Mouse (Mus musculus): ENCODE data around the gene Dnaja4.

The Dnaja4 gene

GRCm38 (mm10) chr9:54759592-54759991 is 60.9 kb downstream of the Dnaja4 start:
- DNase-seq = no peak

- no peak for DNase-seq
These were observed 65.4 kb downstream of the Dnaja4 start for GRCm38 (mm10) chr9:54764091-54764490.

DNA sequence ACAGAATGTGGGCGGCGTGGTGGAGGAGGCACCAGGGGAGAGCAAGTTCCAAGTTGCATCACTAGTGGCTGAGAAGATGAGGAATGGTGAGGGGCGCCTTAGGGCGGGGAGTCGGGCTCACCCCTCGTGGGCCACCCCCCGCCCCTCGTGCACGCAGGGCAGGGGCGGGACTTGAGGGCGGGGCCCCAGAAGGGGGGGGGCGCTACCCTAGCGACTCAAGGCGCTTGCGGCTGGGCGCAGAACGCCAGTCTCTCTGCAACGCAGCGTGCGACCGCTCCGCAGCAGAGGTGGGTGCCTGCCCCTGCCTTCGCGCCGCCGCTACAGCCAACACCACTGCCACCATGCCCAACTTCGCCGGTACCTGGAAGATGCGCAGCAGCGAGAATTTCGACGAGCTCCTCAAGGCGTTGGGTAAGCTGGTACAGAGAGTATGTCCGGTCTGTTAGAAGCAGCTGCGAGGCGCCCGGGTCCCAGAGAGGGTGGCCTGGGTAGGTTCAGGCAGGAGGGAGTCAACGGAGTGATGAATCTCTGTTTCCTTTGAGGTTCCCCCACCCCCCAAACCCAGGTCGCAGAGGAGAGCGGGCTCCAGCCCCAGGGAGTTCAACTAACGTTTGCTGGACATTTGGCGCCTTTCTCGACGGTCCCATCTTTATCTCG is 66.0 kb downstream of the Dnaja4 start, which contains the start of gene Crabp1:
Gene Crabp1 (plus strand): TSS at position 188 of the 657 bp plus-strand sequence.
- DNase-seq = peak; percentile 8

DNA sequence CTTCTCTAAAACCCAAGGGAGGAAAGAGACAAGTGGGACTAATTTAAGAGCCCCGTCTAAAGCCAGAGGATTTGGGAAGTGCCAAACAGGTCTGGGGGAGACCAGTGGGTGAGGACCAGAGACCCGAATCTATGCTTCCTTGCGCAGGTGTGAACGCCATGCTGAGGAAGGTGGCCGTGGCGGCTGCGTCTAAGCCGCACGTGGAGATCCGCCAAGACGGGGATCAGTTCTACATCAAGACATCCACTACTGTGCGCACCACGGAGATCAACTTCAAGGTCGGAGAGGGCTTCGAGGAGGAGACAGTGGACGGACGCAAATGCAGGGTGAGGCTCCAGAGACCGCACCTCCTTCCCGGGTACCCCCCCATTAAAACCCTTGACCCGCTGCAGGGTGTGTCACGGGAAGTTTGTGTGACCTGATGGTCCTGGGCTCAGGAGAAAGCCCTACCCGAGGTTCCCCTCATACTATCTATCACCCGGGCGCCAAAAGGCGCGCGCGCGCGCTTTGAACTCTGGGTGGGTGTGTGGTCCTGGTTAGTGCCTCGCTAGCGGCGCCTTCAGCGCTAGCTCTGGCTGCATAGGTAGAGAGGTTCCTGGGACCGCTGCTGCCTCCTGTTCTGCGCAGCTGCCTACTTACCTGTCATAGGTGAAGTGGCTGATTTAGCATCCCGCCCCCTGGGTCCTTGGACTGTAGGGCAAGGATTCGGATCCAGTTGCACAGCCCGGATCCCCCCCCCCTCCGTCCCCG is 66.8 kb downstream of the Dnaja4 start:
- no peak for DNase-seq

Data from thymus, postnatal 14 days (tissue).